Mouse (Mus musculus) bone marrow macrophage, adult 2 months (primary cell): ENCODE results near the gene Tenm4.

ENCODE experiments used
- CTCF ChIP-seq: IDR thresholded peaks from 2 replicates; pipeline ENCODE4 v1.5.1; 2012; ENCODE audit warnings: low read depth, mild to moderate bottlenecking, low read length, moderate library complexity
- POLR2A ChIP-seq: IDR thresholded peaks from 2 replicates; pipeline ENCODE4 v1.6.1; 2012; ENCODE audit warnings: mild to moderate bottlenecking, low read depth, low read length, borderline replicate concordance

DNA sequence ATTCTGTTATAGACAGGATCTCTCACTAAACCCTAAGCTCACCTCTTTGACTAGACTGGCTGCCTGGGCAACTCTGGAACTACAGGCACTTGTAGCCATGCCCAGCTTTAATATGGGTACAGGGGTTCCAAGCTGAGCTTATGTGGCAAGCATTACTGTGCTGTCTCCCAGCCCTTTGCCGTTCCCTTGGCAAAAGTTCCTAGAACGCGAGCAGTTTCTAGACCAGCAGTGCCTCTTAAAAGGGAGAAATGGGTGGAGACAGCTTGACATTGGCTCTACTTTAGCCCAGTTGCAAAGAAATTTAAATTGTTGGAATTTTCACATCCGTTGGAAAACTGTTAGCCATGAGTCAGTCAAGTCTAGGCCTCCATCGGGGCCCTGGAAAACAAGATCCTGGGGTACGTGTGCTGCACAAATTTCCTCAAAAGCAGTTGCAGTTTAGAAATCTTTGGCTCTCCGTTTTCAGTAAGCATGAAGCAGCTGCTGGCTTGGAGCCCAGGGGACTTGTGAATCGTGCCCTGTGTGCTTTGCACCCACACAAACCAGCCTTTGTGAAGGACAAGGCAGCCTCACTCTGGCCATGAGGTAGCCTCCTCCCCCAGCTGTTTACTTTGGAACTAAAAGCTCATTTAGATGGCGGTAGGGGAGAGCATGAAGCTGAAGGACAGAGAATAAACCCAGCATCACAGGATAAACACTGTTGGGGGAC lies 625.1 kb downstream of the Tenm4 start:
- no peak for TF ChIP-seq CTCF
- no peak for TF ChIP-seq POLR2A
